Mouse (Mus musculus): ENCODE measurements around the gene Dusp14. TPM values are rescaled to one million over a fixed set of nuclear protein-coding genes. Genes with fewer than 3 reads are reported as not detected.

The Dusp14 gene
- polyA plus RNA-seq, 1 experiment, result 98.1 TPM

DNA sequence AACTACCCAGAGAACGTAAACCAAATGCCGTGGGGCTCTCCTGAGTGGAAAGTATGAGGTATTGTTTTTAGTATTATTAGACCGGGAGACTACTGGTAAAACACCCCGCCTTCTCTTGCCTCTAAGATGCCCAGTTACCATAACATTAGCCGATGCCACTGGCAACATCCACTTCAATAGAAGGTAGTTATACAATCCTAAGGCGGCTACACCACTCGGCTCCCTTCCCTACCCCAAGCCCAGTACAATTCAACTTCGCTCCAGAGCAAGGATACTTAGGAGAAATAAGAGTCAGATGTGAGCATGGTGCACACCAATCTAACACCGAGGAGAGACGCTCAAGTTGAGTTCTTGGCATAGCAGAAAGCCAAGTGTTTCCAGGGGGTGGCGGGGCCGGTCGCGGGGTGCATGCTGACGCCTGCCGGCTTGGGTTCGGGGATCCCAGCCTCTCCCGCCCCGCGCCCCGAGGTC is 1.3 kb downstream of the Dusp14 start:
- DNase-seq (ENCODE audit: extremely low spot score in 1 of 2, low spot score in 1 of 2), result no peak

DNA sequence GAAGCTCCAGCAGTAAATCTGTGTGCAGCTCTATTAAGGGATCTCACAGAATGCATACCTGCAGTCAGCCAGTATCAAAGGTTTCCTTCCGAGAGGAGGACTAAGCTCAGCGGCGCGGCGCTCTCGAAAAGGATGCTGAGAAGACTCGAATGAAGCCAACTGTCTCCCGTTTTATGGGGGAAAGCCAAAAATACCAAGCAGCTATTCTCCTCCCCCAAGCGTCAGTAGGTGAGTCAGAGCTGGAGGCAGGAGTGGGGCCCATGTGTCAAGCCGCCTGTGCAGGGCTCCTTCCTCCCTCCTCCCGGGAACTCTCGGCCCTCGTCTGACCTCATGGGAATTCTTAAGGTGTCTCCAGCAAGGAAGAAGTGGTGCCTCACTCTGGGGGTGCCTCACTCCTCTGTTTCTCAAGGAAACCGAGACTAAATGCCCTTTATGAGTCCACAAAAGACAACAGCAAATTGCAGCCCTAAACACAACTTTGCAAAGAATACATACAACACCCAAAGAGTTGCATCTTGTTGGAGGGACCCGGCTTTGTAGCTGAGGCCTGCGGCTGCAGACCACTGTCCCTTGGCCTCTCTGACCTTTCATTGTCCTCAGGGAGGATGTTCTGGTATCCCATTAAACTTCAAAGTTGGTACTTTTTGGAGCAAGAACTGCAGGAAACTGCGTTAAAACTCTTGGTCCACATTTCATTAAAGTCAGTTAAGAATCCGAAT is 2.0 kb downstream of the Dusp14 start:
- DNase-seq (ENCODE audit: extremely low spot score in 1 of 2, low spot score in 1 of 2), result peak; percentile 75 to 89

DNA sequence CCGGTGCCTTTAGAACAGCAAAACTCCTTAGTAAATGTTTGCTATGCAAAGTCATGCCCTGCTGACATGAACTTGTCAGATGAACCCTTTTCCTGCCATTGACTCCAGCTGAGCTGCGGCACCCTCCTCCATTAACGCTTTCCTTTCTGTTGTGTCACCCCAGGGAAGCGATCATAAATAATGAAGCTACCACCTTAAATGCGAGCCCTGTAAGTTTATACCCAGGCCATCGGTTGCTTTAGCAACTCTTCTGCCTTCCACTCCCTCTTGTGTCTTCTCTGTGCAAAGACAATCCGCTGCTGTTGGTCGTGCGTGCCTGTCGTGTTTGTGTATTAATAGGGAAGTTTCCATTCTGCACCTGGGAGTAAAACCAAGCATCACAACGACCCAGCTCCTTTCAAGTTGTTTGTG is 3.0 kb downstream of the Dusp14 start:
- DNase-seq (ENCODE audit: extremely low spot score in 1 of 2, low spot score in 1 of 2), result peak in 1 of 2 experiments; percentile 60

DNA sequence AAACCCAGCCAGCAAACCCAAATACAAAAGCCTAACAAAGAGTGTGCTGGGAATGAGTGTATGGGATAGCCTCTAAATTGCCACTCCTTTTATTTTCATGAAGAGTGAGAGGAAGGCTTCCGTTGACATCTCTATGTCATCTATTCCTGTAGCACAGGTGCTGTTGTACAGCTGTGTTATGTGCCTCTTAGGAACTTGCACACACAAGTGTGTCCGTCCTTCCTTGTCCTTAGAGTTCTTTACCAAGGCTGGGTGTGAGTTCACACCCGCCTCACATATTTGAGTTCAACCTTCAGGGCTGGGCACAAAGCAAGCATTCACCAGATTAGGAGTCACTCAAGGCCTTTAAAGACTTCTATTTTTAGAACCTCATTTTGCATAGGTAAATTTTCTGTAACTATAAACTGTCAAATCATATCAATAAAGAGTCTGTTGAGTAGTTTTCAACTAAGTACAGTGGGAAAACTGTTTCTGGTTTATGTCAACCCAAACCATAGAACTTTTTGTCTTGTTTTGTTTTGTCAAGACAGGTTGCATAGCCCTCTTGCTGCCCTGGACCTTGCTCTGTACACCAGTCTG is 5.3 kb downstream of the Dusp14 start:
- no peak for DNase-seq (ENCODE audit: extremely low spot score in 1 of 2, low spot score in 1 of 2)

DNA sequence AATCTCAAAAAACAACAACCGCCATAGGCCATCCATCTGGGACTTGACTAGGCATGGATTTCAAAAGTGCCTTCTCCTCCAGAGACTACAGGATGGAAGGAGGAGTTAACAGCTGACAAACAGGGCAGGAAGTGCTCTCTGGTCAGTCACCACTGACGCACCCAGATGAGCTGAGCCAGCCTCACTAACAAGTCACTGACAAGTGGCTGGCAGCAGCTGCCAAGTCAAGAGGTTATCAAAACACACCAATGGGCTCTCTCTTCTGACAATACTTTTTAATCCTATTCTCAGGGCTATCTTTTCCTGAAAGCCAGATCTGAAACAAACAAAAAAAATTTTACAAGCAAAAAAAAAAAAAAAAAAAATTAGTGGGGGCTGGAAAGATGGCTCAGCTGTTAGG is 6.3 kb downstream of the Dusp14 start:
- DNase-seq (ENCODE audit: extremely low spot score in 1 of 2, low spot score in 1 of 2), result no peak

DNA sequence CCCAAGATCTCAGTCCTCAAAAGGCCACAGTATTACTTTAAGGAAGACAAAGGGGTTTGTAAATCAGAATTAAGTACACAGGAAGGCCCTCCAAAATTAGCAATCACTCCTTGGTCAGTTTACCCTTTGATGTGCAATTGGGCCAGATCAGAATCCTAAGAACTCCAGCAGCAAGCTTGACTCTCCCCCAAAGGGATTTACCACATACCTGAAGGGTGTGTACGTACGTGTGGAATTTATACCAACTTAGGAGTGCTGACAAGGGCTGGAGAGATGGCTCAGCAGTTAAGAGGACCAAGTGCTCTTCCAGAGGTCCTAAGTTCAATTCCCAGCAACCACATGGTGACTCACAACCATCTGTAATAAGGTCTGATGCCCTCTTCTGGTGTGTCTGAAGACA is 7.2 kb downstream of the Dusp14 start:
- DNase-seq (ENCODE audit: extremely low spot score in 1 of 2, low spot score in 1 of 2), result no peak

GRCm38 (mm10) chr11:84060635-84061034 is 8.4 kb downstream of the Dusp14 start:
- no peak for DNase-seq (ENCODE audit: extremely low spot score in 1 of 2, low spot score in 1 of 2)

DNA sequence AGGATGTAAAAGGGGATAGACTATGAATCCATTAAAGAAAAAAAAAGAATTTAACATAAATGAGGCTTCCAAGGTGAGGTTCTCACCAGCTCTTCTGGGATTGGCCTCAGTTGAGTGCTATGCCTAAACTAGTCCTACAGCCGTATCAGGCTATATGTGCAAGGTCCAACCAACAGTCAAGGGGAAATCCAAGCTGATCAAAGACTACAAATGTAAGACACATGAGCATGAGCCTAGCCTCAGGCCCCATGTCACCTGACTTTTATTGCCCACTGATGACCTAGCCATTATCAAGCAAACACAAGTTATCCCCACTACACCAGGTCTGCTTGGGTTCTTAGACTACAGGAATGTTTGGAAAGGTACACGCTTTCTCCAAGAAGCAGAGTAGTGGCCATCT is 9.3 kb downstream of the Dusp14 start:
- no peak for DNase-seq (ENCODE audit: extremely low spot score in 1 of 2, low spot score in 1 of 2)

DNA sequence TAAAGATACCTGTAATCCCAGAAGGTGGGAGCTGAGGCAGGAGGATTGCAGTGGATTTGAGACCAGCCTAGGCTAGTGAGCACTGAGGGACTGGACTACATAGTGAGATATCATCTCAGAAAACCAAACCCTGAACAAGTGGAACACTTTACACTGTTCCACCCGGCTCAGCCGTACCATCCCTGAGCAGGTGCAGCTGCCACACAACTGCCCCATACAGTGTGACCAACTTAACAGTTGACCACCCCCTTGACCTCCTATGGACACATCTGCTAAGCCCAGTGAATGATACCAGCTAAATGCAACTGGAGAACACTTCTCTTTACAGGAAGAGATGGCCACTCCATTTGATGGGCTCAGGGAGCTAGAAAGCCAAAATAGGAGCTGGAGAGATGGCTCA is 11.6 kb downstream of the Dusp14 start:
- no peak for DNase-seq (ENCODE audit: extremely low spot score in 1 of 2, low spot score in 1 of 2)

- peak in 1 of 2 experiments; percentile 55 for DNase-seq (ENCODE audit: extremely low spot score in 1 of 2, low spot score in 1 of 2)
Observed at GRCm38 (mm10) chr11:84053524-84054163, 15.4 kb downstream of the Dusp14 start.

DNA sequence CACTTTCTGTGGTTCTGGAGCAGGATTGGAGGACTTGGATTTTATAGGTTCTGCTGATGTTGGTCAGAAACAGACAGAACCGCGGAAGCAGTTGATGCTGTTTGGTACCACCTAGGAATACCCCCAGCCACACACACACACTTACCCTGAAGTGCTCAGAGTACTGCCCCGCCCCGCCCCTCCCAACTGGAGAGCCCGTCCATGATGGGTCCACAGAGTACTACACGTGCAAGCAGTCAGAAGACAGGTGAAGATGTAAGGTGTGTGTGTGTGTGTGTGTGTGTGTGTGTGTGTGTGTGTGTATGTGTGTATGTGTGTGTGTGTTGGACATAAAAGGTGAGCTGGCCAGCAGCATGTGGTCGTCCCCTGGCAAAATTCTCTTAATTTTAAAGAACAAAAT is 16.0 kb downstream of the Dusp14 start:
- no peak for DNase-seq (ENCODE audit: extremely low spot score in 1 of 2, low spot score in 1 of 2)

GRCm38 (mm10) chr11:84048411-84048810 is 20.6 kb downstream of the Dusp14 start:
- DNase-seq (ENCODE audit: extremely low spot score in 1 of 2, low spot score in 1 of 2), result no peak

DNA sequence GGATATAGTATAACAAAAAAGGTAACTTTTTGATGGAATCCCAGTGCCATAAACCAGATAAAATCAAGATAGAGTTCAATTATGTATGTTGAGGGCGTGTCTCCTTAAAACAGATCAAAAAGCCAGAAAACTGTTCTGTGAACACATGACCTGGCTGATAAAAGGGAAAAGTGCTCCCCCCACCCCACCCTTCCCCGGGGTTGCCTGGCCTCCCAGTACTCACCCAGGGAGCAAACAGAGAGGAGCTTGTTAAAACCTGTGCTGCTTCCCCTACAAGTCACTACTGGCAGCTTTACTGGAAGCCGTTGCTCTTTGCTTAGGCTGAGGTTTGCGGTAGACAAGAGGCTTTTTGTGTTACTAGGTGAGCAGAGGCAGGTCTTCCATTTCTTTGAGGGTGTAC is 21.8 kb downstream of the Dusp14 start:
- no peak for DNase-seq (ENCODE audit: extremely low spot score in 1 of 2, low spot score in 1 of 2)

DNA sequence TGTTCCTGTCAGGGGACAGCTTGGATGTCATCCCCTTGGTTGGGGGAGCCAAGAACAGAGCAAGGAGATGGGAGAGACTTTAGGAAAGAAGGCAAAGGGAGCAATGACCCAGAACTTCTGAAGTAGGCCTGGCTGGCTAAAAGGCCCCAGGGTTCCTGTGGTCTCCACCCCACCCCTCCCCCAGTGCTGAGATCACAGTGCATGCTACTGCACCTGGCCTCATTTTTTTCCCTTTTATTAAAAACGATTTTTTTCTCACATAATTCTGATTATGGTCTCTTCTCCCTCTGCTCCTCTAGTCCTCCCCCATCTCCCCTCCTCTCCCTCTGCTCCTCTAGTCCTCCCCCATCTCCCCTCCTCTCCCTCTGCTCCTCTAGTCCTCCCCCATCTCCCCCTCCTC is 24.1 kb downstream of the Dusp14 start:
- DNase-seq (ENCODE audit: extremely low spot score in 1 of 2, low spot score in 1 of 2), result no peak

GRCm38 (mm10) chr11:84042808-84043762 is 26.0 kb downstream of the Dusp14 start:
- DNase-seq (ENCODE audit: extremely low spot score in 1 of 2, low spot score in 1 of 2), result peak; percentile 72 to 79

- DNase-seq (ENCODE audit: extremely low spot score in 1 of 2, low spot score in 1 of 2), result no peak
Observed at GRCm38 (mm10) chr11:84040621-84041020, 28.4 kb downstream of the Dusp14 start.

- no peak for DNase-seq (ENCODE audit: extremely low spot score in 1 of 2, low spot score in 1 of 2)
Observed at GRCm38 (mm10) chr11:84033671-84034070, 35.4 kb downstream of the Dusp14 start.

GRCm38 (mm10) chr11:84032559-84032958 is 36.5 kb downstream of the Dusp14 start:
- DNase-seq (ENCODE audit: extremely low spot score in 1 of 2, low spot score in 1 of 2), result no peak

DNA sequence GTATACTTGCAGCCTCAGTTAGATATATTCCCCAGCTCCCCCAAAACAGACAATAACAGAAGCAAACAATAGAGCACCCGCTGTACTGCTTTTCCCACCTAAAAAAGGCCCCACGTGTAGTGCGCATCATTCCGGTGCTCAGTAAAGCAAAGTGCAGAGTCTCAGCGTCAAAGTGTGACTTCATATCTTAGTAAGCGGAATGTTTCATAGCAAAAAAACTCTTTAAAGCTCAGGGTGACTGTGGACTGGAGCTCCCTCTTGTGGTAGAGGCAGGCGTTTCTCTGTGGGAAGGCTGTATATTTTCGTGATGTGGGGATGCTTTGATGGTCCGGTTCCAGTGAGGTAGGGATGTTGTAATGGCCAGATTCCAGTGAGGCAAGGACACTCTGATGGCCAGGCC is 37.1 kb downstream of the Dusp14 start:
- DNase-seq (ENCODE audit: extremely low spot score in 1 of 2, low spot score in 1 of 2), result peak in 1 of 2 experiments; percentile 80

DNA sequence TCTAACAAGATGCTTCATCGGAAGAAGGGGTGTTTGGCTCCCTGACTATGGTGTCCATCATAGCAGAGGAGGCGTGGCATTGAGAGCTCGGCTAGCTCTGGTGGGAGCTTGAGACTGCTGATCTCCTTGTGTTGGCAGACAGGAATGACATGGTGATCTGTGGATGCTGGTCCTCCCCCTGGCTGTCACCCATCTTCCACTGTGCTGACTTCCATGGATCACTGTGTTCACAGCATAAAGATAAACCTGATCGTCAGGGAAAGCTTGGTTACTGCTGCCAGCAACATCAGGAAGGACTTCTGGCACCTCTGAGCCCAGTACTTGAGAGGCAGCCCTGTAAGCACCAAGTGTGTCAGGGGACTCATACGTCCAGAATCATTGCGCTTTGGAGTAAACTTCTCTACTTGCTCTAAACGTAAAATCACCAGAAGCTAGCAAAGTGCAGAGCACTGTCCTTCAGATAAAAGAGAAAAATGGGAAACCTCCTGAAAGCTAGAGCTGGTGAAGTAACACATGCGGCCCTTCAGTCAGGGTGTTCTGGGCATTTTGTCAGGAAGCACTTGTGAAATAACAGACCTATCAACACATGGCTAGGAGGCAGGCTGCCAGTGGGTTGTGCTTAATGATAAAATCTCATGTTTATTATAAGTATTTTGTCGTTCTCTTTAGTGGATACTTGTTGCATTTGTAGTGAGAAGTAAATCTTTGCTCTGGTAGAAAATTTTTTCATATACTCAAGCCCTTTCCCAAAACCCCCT is 40.6 kb downstream of the Dusp14 start:
- no peak for DNase-seq (ENCODE audit: extremely low spot score in 1 of 2, low spot score in 1 of 2)
